Mouse (Mus musculus) splenic B cell, adult 2 months (primary cell): ENCODE data around the gene Ddx19a.
"Not testable (repeated sequence)": the region's sequence is repeated elsewhere in the genome, so short reads cannot be mapped to it uniquely, and the experiment has no call there.

Experiments
- DNase-seq: peaks from one replicate; pipeline ENCODE4 v3.0.0-alpha.2; 2011; ENCODE audit warnings: low read depth, low spot score
- H3K27me3 ChIP-seq: 2 replicates; pipeline ENCODE4 v1.6.1; 2012; ENCODE audit warnings: mild to moderate bottlenecking, low read length, moderate library complexity, mixed read lengths; ENCODE audit not compliant: control insufficient read depth, poor library complexity, insufficient read depth, severe bottlenecking
- H3K36me3 ChIP-seq: 2 replicates; pipeline ENCODE4 v1.6.1; 2012; ENCODE audit warnings: mild to moderate bottlenecking, low read length, moderate library complexity, mixed read lengths; ENCODE audit not compliant: control insufficient read depth, poor library complexity, insufficient read depth, severe bottlenecking

Gene Ddx19a

DNA sequence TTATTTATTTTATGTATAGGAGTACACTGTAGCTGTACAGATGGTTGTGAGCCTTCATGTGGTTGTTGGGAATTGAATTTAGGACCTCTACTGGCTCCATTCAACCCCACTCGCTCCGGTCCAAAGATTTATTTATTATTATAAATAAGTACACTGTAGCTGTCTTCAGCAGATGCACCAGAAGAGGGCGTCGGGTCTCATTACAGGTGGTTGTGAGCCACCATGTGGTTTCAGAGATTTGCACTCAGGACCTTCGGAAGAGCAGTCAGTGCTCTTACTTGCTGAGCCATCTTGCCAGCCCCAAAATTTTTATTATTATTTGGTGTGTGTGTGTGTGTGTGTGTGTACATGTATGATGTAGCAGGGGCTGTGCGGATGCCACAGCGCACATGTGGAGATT is 39.0 kb downstream of the Ddx19a start:
- H3K27me3 ChIP-seq, H3K36me3 ChIP-seq: not testable (repeated sequence)
- DNase-seq, result peak; percentile 23

DNA sequence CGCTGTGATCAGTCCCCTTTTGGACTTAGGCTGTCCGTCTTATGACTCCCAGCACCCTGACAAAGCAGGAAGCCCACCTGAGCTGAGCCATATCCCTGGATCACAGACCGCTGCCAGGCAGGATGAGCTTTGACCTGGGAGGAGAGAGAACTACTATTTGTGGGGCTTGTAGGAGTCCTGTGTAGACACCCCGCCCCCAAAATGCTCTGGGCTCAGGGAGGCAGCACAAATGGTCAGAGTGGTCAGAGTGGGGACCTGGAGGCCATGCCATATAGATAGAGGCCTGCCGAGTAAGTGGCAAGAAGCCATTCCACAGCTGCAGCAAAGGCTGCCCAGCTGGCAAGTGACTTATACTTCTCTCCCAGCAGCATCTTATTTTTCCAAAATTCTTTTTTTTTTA is 39.5 kb downstream of the Ddx19a start:
- no peaks in the 10 kb centered on the region for H3K36me3 ChIP-seq
- H3K27me3 ChIP-seq, result no peaks in the 10 kb centered on the region
- DNase-seq, result no peak

DNA sequence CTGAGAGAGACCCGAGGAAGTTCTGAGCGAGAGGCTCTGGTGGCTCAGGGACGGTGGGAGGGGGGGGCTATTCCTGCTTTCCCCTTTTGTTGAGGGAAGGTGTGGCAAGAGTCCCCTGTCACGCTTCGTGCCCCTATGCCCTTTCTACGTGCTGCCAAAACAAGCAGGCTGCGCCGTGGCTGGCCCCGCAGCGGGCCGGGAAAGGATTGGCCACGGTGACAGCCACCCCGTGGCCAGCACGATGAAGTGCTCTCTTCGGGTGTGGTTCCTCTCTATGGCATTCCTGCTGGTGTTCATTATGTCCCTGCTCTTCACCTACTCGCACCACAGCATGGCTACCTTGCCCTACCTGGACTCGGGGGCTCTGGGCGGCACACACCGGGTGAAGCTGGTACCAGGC is 40.1 kb downstream of the Ddx19a start:
- Histone ChIP-seq H3K36me3 (no peaks in the 10 kb centered on the region), H3K27me3 (no peaks in the 10 kb centered on the region)
- DNase-seq, result no peak

DNA sequence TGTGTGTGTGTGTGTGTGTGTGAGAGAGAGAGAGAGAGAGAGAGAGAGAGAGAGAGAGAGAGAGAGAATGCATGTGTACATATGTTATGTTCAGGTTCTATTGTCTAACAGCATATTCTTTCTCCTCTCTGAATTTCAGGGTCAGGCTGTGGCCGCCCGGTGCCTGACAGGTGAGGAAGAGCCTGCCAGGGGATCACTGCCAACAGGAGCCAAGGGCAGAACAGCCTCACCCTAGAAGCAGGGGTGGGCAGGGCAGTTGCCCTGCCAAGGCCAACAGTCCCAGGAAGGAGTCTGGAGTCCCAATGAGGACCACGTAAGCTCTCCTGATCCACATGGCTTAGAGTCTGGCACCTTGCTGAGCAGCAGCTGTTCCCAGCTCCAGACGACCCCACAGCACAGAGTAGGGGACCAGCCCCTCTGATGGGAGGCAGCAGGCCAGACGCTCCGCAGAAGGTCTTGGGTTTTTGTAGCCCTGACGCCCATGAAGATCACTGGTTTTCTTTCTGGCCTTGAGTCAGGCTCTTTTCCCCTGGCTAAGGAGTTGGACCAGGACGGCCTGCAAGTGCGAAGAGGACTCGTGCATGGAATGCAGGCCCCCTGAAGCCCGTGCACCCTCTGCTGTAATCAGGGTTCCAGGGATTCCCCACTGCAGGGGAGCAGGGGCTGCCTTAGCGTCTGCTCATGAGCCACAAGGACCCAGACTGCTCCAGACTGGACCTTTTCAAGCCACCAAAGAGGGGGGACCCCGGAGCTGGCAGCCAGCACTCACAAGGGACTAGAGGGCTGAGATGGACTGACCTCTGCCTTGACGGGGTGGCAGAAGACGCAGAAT is 40.8 kb downstream of the Ddx19a start:
- no peaks in the 10 kb centered on the region for H3K27me3 ChIP-seq
- no peaks in the 10 kb centered on the region for H3K36me3 ChIP-seq
- DNase-seq, result no peak

DNA sequence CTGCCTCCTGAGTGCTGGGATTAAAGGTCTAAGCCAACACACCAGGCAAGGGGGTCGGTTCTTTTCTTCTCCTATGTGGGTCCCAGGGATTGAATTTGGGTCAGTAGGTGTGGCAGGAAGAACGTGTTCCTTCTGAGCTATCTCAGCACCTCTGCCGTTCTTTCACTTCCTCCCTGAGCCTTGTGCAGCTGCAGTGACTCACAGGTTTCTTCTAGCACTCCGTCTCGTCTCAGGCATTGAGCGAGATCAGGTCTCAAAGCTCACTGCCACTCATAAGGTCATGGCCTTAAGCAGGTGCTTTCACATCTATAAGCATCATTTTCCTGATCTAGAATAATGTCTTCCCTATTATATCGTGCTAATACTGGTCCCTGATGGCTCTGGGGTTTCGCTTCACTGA is 42.8 kb downstream of the Ddx19a start:
- DNase-seq, result peak; percentile 79
- no peaks in the 10 kb centered on the region for H3K36me3 ChIP-seq

DNA sequence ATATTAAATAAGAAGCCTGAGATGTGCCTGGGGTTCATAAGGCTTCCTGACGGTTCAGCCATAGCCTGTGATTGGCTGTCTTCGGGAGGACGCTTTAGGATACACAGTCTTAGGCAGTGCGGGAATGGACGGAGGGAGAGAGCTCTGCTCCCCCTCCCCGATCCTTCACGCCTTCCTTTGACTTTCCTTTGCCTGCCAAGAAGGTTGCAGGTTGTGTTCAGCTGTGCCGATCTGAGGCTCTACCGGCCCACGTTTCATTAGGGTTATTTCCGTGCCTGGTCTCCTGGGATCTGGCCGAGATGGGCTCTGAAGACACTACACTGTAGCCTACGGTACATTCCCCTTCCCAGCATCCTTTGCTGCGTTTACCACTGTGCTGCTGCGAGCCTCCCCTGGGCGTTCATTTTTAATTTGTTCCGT is 47.5 kb downstream of the Ddx19a start:
- Histone ChIP-seq H3K27me3 (no peaks in the 10 kb centered on the region), H3K36me3 (no peaks in the 10 kb centered on the region)
- peak; percentile 77 for DNase-seq

More for the DNA sequence above, 42.8 kb downstream of the Ddx19a start:
- H3K27me3 ChIP-seq, result no peaks in the 10 kb centered on the region

DNA sequence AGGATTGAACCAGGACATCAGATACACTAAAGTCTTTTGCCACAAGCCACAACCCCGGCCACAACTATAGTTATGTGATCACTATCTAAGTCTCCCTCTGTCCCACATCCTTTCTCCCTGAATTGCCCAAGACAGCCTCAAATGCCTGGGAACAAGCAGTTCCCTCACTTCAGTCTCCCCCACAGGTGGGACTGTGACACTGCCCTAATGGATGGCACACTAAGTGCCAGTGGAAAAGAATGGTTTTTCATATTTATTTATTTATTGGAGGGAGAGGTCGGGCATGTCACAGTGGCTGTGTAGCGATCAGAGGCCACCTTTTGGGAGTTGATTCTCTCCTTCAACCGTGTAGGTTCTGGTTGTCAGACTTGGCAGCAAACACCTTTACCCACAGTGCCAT is 51.9 kb downstream of the Ddx19a start:
- H3K36me3 ChIP-seq, result no peaks in the 10 kb centered on the region
- no peaks in the 10 kb centered on the region for H3K27me3 ChIP-seq
- no peak for DNase-seq

DNA sequence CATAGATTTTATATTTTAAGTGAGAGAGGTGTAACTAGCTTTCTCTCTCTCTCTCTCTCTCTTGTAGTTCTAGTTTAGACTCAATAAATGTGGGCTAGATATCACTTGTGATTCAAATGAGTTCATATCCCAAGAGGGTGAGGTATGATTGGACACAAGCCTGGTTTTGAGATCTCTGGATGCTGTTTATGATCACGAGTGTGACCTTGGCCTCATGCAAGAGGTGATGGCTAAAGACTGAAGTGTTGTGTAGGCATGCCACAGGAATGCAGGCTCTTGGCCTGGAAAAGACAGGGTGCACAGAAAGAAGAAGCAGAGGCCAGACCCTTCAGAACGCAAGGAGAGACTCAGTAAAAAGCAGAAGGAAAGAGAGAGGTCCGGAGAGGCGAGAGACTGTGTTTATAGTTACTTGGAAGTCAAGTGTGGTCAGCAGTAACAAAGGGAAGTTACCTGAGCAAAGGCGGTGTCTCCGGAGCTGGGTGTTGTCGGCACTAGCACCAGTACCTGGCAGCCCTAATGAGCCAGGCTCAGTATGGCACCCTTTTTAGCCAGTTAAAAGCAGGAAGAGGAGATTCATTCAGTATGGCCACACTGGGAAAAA is 53.2 kb downstream of the Ddx19a start:
- DNase-seq, result peak; percentile 26
- no peaks in the 10 kb centered on the region for H3K36me3 ChIP-seq
- H3K27me3 ChIP-seq, result no peaks in the 10 kb centered on the region

DNA sequence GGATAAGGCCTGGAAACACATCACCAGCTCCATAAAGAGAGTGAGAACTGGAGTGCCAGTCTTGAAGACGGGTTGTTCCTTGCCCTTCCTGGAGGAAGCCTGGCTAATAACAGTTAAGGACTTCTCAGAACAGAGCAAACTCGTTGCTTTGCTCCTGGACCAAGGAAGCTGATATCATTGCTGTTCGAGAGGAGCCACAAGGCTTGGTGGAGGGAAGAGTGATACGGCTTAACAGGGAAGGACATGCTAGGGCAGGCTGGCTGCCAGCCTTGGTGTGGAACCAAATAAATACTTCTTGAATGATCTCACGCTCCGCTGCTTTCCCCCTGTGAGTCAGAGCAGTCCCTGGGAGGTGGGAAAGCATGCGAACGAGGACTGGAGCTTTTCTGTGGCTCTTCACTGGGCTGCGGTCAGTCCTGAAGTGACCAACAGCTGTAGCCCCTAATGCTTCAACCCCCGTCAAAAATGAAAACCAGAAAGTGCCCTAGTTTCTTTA is 56.1 kb downstream of the Ddx19a start:
- peak; percentile 33 for DNase-seq
- Histone ChIP-seq H3K27me3 (no peaks in the 10 kb centered on the region), H3K36me3 (no peaks in the 10 kb centered on the region)

DNA sequence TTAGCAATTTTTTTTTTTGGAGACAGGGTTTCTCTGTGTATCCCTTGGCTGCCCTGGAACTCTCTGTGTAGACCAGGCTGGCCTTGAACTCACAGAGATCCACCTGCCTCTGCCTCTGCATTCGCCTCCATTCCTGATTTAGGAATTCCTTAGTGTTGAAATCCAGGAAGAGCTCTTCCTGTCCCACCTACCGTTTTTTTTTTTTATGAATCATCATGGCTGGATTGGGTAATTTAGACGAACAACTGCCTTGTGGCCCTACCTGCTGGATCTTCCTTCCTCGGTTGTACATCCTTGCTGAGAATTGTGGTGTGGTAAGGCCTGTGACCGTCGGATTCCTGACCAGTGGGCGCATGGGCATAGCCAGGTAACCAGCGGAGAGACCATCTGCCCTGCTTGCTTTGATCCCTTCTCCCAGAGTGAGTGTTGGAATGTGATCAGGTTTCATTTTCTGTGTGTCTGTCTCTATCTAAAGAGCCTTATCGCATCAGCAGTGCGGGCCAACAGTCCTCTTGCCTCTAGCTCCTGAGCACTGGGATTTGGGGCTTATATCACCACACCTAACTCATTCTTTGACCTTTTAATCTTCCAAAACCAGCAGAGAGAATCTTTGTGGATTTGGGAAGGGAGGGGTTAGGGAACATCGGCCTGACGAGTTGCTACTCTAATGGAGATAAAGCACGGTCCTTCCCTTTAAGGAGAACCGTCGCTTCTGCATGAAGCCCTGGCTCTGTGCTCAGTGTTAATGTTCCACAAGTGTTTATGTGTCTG is 56.7 kb downstream of the Ddx19a start:
- Histone ChIP-seq H3K27me3 (no peaks in the 10 kb centered on the region), H3K36me3 (no peaks in the 10 kb centered on the region)
- no peak for DNase-seq

DNA sequence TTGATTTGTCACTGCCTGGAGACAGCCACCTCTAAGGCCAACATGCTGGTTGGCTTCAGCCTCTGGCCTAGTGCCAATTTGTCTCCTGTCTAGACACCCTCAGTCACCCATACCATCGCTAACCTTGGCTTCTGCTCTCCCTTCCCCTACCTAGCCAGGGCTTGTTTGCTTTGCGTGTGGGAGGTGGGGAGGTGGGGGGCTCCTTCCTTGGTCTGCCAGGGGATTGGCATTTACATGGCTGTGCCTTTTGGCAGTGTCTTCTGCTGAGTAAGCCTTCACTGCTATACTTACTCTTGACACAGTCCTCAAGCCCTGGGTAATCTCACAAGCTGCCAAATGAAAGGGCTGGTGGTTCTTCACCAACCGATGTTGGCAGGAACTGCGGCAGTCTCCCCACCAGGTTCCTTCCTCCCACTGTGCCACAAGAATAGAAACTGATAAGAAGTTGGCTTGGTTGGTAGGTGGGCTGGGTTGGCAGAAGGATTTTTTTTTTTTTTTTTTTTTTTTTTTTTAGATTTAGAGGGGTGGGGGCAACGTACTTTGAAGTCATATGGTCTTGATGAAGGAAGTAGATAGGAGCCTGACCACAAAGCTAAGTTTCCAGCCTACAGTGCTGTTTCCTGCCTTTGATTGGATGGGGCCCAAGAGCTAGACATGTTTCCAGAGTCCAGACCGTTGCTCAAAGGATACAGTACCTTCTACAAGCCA is 58.6 kb downstream of the Ddx19a start:
- H3K36me3 ChIP-seq, result no peaks in the 10 kb centered on the region
- H3K27me3 ChIP-seq, result no peaks in the 10 kb centered on the region
- DNase-seq, result peak; percentile 48

DNA sequence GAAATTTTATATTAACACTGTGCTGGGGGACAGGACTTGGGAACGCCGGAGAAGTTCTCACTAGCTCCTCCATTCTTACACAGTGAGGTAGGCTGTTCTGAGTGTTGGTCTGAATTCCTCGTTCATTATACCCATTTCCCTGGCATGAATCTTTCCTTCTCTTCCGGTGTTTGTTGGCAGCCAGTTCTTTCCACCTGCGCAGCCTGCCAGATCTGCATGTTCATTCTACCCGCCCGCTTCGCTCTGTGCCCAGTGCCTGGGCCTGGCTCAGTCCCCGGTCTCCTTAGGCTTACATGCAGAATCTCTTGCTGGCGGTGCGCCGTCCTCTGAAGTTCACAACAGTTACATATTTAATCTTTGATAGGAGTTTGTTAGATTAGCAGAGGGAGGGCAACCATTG is 61.4 kb downstream of the Ddx19a start:
- H3K36me3 ChIP-seq, result no peaks in the 10 kb centered on the region
- no peak for DNase-seq
- no peaks in the 10 kb centered on the region for H3K27me3 ChIP-seq

DNA sequence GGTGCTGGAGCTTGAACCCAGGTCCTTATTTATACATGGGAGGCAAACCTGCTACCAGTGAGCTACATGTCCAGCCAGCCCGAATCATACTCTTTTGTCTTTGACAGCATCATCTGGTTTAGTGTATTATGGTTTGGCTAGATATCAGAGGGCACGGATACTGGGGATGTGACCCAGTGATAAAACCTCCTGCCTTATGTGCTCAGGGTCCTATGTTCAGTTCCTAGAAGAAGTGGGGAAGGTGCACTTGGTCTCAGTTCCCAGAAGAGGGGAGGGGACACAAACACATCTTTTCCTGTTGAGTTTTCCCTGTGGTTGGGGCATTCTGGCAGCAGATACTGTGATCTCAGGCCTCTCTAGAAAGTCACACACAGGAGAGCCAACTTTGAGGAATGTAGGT is 64.3 kb downstream of the Ddx19a start:
- Histone ChIP-seq H3K36me3 (no peaks in the 10 kb centered on the region), H3K27me3 (no peaks in the 10 kb centered on the region)
- no peak for DNase-seq

DNA sequence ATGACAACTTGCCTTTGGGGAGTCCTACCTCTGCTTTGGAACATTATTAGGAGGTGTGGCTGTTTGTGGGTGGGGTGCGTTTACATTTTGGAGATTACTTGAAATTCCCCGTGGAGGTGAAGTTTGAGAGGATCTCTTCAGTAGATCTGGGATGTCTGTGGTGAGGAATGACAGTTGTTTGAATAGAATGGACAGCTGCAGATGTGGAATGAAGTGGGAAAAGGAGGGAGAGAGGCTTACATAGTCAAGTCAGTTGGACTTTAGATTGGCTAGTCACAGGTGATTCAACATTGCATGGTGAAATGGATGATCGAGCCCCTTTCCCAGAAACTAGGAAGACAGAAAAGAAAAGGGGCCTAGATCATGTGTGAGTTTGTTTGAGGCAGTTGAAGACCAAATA is 65.2 kb downstream of the Ddx19a start:
- no peak for DNase-seq
- H3K36me3 ChIP-seq, result no peaks in the 10 kb centered on the region
- no peaks in the 10 kb centered on the region for H3K27me3 ChIP-seq
